Mouse (Mus musculus): ENCODE measurements around the gene Eif2a.

Gene Eif2a

GRCm38 (mm10) chr3:58525652-58526407 is at the start of gene Eif2a, which contains the start of gene Serp1:
TSS of gene Eif2a (plus strand) at chr3:58525821.
TSS of gene Serp1 (minus strand) at chr3:58525892.
- peak; percentile 98 for DNase-seq

- no peak for DNase-seq
Measured at GRCm38 (mm10) chr3:58478755-58479455, 46.7 kb upstream of the Eif2a start.

GRCm38 (mm10) chr3:58485883-58486282 is 39.7 kb upstream of the Eif2a start:
- no peak for DNase-seq

- no peak for DNase-seq
Measured at GRCm38 (mm10) chr3:58487121-58487520, 38.5 kb upstream of the Eif2a start.

- DNase-seq, result no peak
Measured at GRCm38 (mm10) chr3:58487999-58488775, 37.4 kb upstream of the Eif2a start.

GRCm38 (mm10) chr3:58490787-58491186 is 34.8 kb upstream of the Eif2a start:
- peak; percentile 26 for DNase-seq

- peak; percentile 43 for DNase-seq
Measured at GRCm38 (mm10) chr3:58493621-58494020, 32.0 kb upstream of the Eif2a start.

- no peak for DNase-seq
Measured at GRCm38 (mm10) chr3:58501961-58502360, 23.7 kb upstream of the Eif2a start.

GRCm38 (mm10) chr3:58503720-58504333 is 21.8 kb upstream of the Eif2a start:
- no peak for DNase-seq

GRCm38 (mm10) chr3:58504676-58505075 is 20.9 kb upstream of the Eif2a start:
- no peak for DNase-seq

GRCm38 (mm10) chr3:58508020-58508750 is 17.4 kb upstream of the Eif2a start:
- no peak for DNase-seq

GRCm38 (mm10) chr3:58511581-58511980 is 14.0 kb upstream of the Eif2a start:
- no peak for DNase-seq

GRCm38 (mm10) chr3:58512740-58513139 is 12.9 kb upstream of the Eif2a start:
- no peak for DNase-seq

GRCm38 (mm10) chr3:58513483-58513882 is 12.1 kb upstream of the Eif2a start:
- DNase-seq, result no peak

GRCm38 (mm10) chr3:58515947-58516601 is 9.5 kb upstream of the Eif2a start:
- no peak for DNase-seq

GRCm38 (mm10) chr3:58516602-58516976 is 9.0 kb upstream of the Eif2a start:
- DNase-seq, result peak; percentile 33

GRCm38 (mm10) chr3:58517258-58517657 is 8.4 kb upstream of the Eif2a start:
- no peak for DNase-seq

GRCm38 (mm10) chr3:58517800-58518199 is 7.8 kb upstream of the Eif2a start:
- DNase-seq, result no peak

- DNase-seq, result no peak
Measured at GRCm38 (mm10) chr3:58518962-58519361, 6.7 kb upstream of the Eif2a start.

- DNase-seq, result no peak
Measured at GRCm38 (mm10) chr3:58519536-58519935, 6.1 kb upstream of the Eif2a start.

- DNase-seq, result no peak
Measured at GRCm38 (mm10) chr3:58520286-58520685, 5.3 kb upstream of the Eif2a start.

GRCm38 (mm10) chr3:58521361-58521760 is 4.3 kb upstream of the Eif2a start:
- DNase-seq, result no peak

Measured in layer of hippocampus, adult 9-11 months (tissue).